Mouse (Mus musculus) intestine, embryonic 14.5 days (tissue): ENCODE results near the gene F7. TPM values are rescaled to one million over a fixed set of nuclear protein-coding genes. Genes with fewer than 3 reads are reported as not detected.

Experiments
- ATAC-seq: fragments of 200-750 bp; cut with Nextera tagmentation; replicated peaks from 2 replicates; pipeline ENCODE4 v1.8.0; 2017; ENCODE audit warnings: low read depth, moderate number of reproducible peaks, moderate TSS enrichment, moderate library complexity; ENCODE audit not compliant: low FRiP score, low TSS enrichment
- DNase-seq: peaks from one replicate; pipeline ENCODE4 v3.0.0-alpha.2; 2018; ENCODE audit warnings: low spot score
- H3K27ac ChIP-seq: fragments of 300-500 bp; sonication (generic); 2 replicates; pipeline ENCODE4 v1.5.1; 2014; ENCODE audit warnings: low read depth, mild to moderate bottlenecking, control low read depth
- H3K27me3 ChIP-seq: fragments of 300-500 bp; sonication (generic); replicated peaks from 2 replicates; pipeline ENCODE4 v1.6.1; 2014; ENCODE audit warnings: low read length, control low read depth; ENCODE audit not compliant: control insufficient read depth, insufficient read depth
- H3K36me3 ChIP-seq: fragments of 300-500 bp; sonication (generic); 2 replicates; pipeline ENCODE4 v1.6.1; 2014; ENCODE audit warnings: low read length, control low read depth; ENCODE audit not compliant: control insufficient read depth, insufficient read depth
- H3K4me1 ChIP-seq: fragments of 300-500 bp; sonication (generic); replicated peaks from 2 replicates; pipeline ENCODE4 v1.6.1; 2014; ENCODE audit warnings: low read length, control low read depth, mixed read lengths; ENCODE audit not compliant: control insufficient read depth, insufficient read depth
- H3K4me2 ChIP-seq: fragments of 300-500 bp; sonication (generic); 2 replicates; pipeline ENCODE4 v1.6.1; 2014; ENCODE audit warnings: low read length
- H3K4me3 ChIP-seq: fragments of 300-500 bp; sonication (generic); 2 replicates; pipeline ENCODE4 v1.5.1; 2014; ENCODE audit warnings: low read depth, low read length, control low read depth, mixed read lengths
- H3K9ac ChIP-seq: fragments of 300-500 bp; sonication (generic); 2 replicates; pipeline ENCODE4 v1.6.1; 2014; ENCODE audit warnings: mild to moderate bottlenecking, low read length
- H3K9me3 ChIP-seq: fragments of 300-500 bp; sonication (generic); 2 replicates; pipeline ENCODE4 v1.6.1; 2016; ENCODE audit warnings: low read length, control low read depth; ENCODE audit not compliant: control insufficient read depth
- WGBS: fragments of 180-500 bp; shearing (Covaris S2); extraction: QIAGEN DNeasy Blood & Tissue Kit; methylation state at CpG from one replicate; pipeline ENCODE4 v1.1.7; 2014; 5-methylcytosine and 5-hydroxymethylcytosine counted together
- polyA plus RNA-seq: library from polyadenylated mRNA; unstranded; fragments of >200 nt; fragmentation: Nextera tagmentation; extraction: Ambion mirVana; gene quantifications from 2 replicates; pipeline ENCODE4 v1.2.1, GENCODE M21; 2014

F7 gene
- polyA plus RNA-seq, 1 experiment from 2014 or later: not detected

GRCm38 (mm10) chr8:13039054-13039453 lies 13.2 kb downstream of the F7 start:
- Histone ChIP-seq H3K27ac (no peak overlapping the region), H3K36me3 (no peaks in the 10 kb centered on the region), H3K27me3 (no peaks in the 10 kb centered on the region), H3K9me3 (no peaks in the 10 kb centered on the region), H3K9ac (no peak overlapping the region), H3K4me3 (no peak overlapping the region), H3K4me1 (no peaks in the 10 kb centered on the region), H3K4me2 (no peak overlapping the region)
- 82% methylated on average over 6 of the region's 6 CpGs for WGBS
- ATAC-seq: no peak
- no peak for DNase-seq

- no peak overlapping the region for H3K4me3 ChIP-seq
- DNase-seq (no peak), ATAC-seq (no peak)
- no peak overlapping the region for H3K4me2 ChIP-seq
- H3K9me3 ChIP-seq: no peaks in the 10 kb centered on the region
- H3K36me3 ChIP-seq: no peaks in the 10 kb centered on the region
- H3K4me1 ChIP-seq: no peaks in the 10 kb centered on the region
- WGBS: 82% methylated on average over 4 of the region's 4 CpGs
- no peak overlapping the region for H3K9ac ChIP-seq
- no peak overlapping the region for H3K27ac ChIP-seq
- no peaks in the 10 kb centered on the region for H3K27me3 ChIP-seq
These were observed 15.6 kb downstream of the F7 start for GRCm38 (mm10) chr8:13041459-13041858.

- Histone ChIP-seq H3K9ac (no peak overlapping the region), H3K27me3 (no peaks in the 10 kb centered on the region), H3K27ac (no peak overlapping the region), H3K9me3 (no peaks in the 10 kb centered on the region), H3K4me3 (no peak overlapping the region), H3K36me3 (no peaks in the 10 kb centered on the region), H3K4me2 (no peak overlapping the region), H3K4me1 (no peaks in the 10 kb centered on the region)
- ATAC-seq (no peak), DNase-seq (no peak)
- WGBS: 65% methylated on average over 5 of the region's 5 CpGs
These were observed 21.8 kb downstream of the F7 start for GRCm38 (mm10) chr8:13047652-13048051.

GRCm38 (mm10) chr8:13050550-13050949 lies 24.7 kb downstream of the F7 start:
- ATAC-seq (no peak), DNase-seq (no peak)
- Histone ChIP-seq H3K27me3 (no peaks in the 10 kb centered on the region), H3K9me3 (no peaks in the 10 kb centered on the region), H3K4me3 (no peak overlapping the region), H3K4me2 (no peak overlapping the region), H3K36me3 (no peaks in the 10 kb centered on the region), H3K27ac (no peak overlapping the region), H3K4me1 (no peaks in the 10 kb centered on the region), H3K9ac (no peak overlapping the region)
- WGBS: 80% methylated on average over 10 of the region's 10 CpGs

GRCm38 (mm10) chr8:13057351-13057750 lies 31.5 kb downstream of the F7 start:
- no peak overlapping the region for H3K27ac ChIP-seq
- no peak overlapping the region for H3K4me3 ChIP-seq
- DNase-seq (no peak), ATAC-seq (no peak)
- 82% methylated on average over 4 of the region's 4 CpGs for WGBS
- no peaks in the 10 kb centered on the region for H3K4me1 ChIP-seq
- H3K36me3 ChIP-seq: no peaks in the 10 kb centered on the region
- no peaks in the 10 kb centered on the region for H3K27me3 ChIP-seq
- H3K4me2 ChIP-seq: no peak overlapping the region
- no peaks in the 10 kb centered on the region for H3K9me3 ChIP-seq
- no peak overlapping the region for H3K9ac ChIP-seq

- Histone ChIP-seq H3K4me2 (no peak within 1 kb of the TSS), H3K9ac (no peak within 1 kb of the TSS), H3K27ac (no peak within 1 kb of the TSS), H3K4me1 (no peaks in the 10 kb centered on the region), H3K27me3 (no peaks in the 10 kb centered on the region), H3K9me3 (no peaks in the 10 kb centered on the region), H3K36me3 (no peaks in the 10 kb centered on the region), H3K4me3 (no peak within 1 kb of the TSS)
- ATAC-seq (peak; percentile 48; the same call in 1 of the 2 replicates), DNase-seq (no peak)
- WGBS: 75% methylated on average over 17 of the region's 17 CpGs
These were observed 34.8 kb downstream of the F7 start, which contains the start of gene Proz for GRCm38 (mm10) chr8:13060441-13061150. Gene Proz, plus strand, starts transcription at chr8:13060914.

GRCm38 (mm10) chr8:13063112-13063511 lies 37.3 kb downstream of the F7 start:
- Histone ChIP-seq H3K4me2 (no peak overlapping the region), H3K27me3 (no peaks in the 10 kb centered on the region), H3K36me3 (no peaks in the 10 kb centered on the region), H3K27ac (no peak overlapping the region), H3K4me1 (no peaks in the 10 kb centered on the region), H3K9me3 (no peaks in the 10 kb centered on the region), H3K4me3 (no peak overlapping the region), H3K9ac (no peak overlapping the region)
- DNase-seq: no peak
- 0 out of 2 replicates have a peak, but pooled peaks have one; percentile 32 for ATAC-seq
- WGBS: 67% methylated on average over 16 of the region's 16 CpGs

- ATAC-seq (no peak), DNase-seq (no peak)
- no peak overlapping the region for H3K4me2 ChIP-seq
- no peak overlapping the region for H3K4me3 ChIP-seq
- H3K36me3 ChIP-seq: peaks cover 51% of the 10 kb centered on the region
- no peak overlapping the region for H3K27ac ChIP-seq
- H3K9ac ChIP-seq: no peak overlapping the region
- no peaks in the 10 kb centered on the region for H3K27me3 ChIP-seq
- H3K9me3 ChIP-seq: no peaks in the 10 kb centered on the region
- 80% methylated on average over 11 of the region's 11 CpGs for WGBS
- no peaks in the 10 kb centered on the region for H3K4me1 ChIP-seq
These were observed 47.4 kb downstream of the F7 start for GRCm38 (mm10) chr8:13073255-13073654.

GRCm38 (mm10) chr8:13075044-13075443 lies 49.2 kb downstream of the F7 start:
- Histone ChIP-seq H3K36me3 (peaks cover 68% of the 10 kb centered on the region), H3K4me3 (no peak overlapping the region), H3K4me1 (no peaks in the 10 kb centered on the region), H3K27me3 (no peaks in the 10 kb centered on the region), H3K9me3 (no peaks in the 10 kb centered on the region), H3K9ac (no peak overlapping the region), H3K27ac (no peak overlapping the region), H3K4me2 (no peak overlapping the region)
- DNase-seq (no peak), ATAC-seq (no peak)
- WGBS: 91% methylated on average over 8 of the region's 8 CpGs
